ENCODE assay signal across 17 mouse cellular contexts in genomic region chr15:79899828-79900510, GRCm38 (mm10). TPM values are rescaled to one million over a fixed set of nuclear protein-coding genes. Genes with fewer than 3 reads are reported as not detected.
DNase-seq lines count a peak whose midpoint lies in the region; ATAC-seq lines count a peak whose summit lies in the region.
"Had no signal": no experiment of that assay in that cellular context is flagged by ENCODE, and none has a peak within 500 bp of the region (broad histone marks: within the 10 kb centered on the region; RNA-seq: fewer than 3 reads in every experiment).

No protein-coding gene starts in this region.

- no peak overlapping the region for H3K4me2 ChIP-seq in liver, embryonic 15.5 days
- H3K4me2 ChIP-seq in midbrain, embryonic 11.5 days: no peak overlapping the region

- ATAC-seq in liver, embryonic 15.5 days (ENCODE audit: insufficient read depth): no peak
- no peak for ATAC-seq in midbrain, embryonic 11.5 days (ENCODE audit: low FRiP score)
- ATAC-seq: forebrain, embryonic 16.5 days; hindbrain, embryonic 16.5 days; midbrain, embryonic 16.5 days had no signal

- H3K9ac ChIP-seq in liver, embryonic 15.5 days: no peak overlapping the region
- H3K9ac ChIP-seq in midbrain, embryonic 11.5 days (ENCODE audit: low read length): no peak overlapping the region
- H3K9ac ChIP-seq: liver, embryonic 14.5 days had no signal

- peaks cover 72% of the 10 kb centered on the region for H3K36me3 ChIP-seq in liver, embryonic 15.5 days (replicated peaks)
- H3K36me3 ChIP-seq in midbrain, embryonic 11.5 days (ENCODE audit: control insufficient read depth, insufficient read depth, low read length): no peaks in the 10 kb centered on the region
- 0 out of 2 replicates have a peak, but pooled peaks cover 5% of the 10 kb centered on the region for H3K36me3 ChIP-seq in heart, embryonic 10.5 days

- 71% methylated on average over 6 of the region's 6 CpGs for WGBS in liver, embryonic 15.5 days (ENCODE audit: insufficient replicate concordance)
- 87% methylated on average over 6 of the region's 6 CpGs for WGBS in midbrain, embryonic 11.5 days
- 74% methylated on average over 6 of the region's 6 CpGs for WGBS in heart, embryonic 10.5 days

- H3K9me3 ChIP-seq in liver, embryonic 15.5 days (replicated peaks): no peaks in the 10 kb centered on the region
- H3K9me3 ChIP-seq in midbrain, embryonic 11.5 days (ENCODE audit: control insufficient read depth, low read length): no peaks in the 10 kb centered on the region
- H3K9me3 ChIP-seq in heart, embryonic 10.5 days: no peaks in the 10 kb centered on the region

- H3K27me3 ChIP-seq in liver, embryonic 15.5 days: no peaks in the 10 kb centered on the region
- H3K27me3 ChIP-seq in midbrain, embryonic 11.5 days (ENCODE audit: control insufficient read depth, insufficient read depth, low read length): no peaks in the 10 kb centered on the region
- 0 out of 2 replicates have a peak, but pooled peaks cover 10% of the 10 kb centered on the region for H3K27me3 ChIP-seq in heart, embryonic 10.5 days (ENCODE audit: insufficient read depth, poor library complexity, severe bottlenecking)

- H3K4me1 ChIP-seq in liver, embryonic 15.5 days (replicated peaks): peaks cover 19% of the 10 kb centered on the region
- no peaks in the 10 kb centered on the region for H3K4me1 ChIP-seq in midbrain, embryonic 11.5 days (ENCODE audit: control insufficient read depth, insufficient read depth, low read length)
- H3K4me1 ChIP-seq in heart, embryonic 10.5 days: peaks cover 7% of the 10 kb centered on the region; the same call in 1 of the 2 replicates

- peak; percentile 51 for DNase-seq in adrenal gland, adult 2 months
- DNase-seq in adrenal gland, postnatal 25 days: no peak
- DNase-seq in urinary bladder, postnatal 14 days (ENCODE audit: low spot score): peak; percentile 57
- no peak for DNase-seq in urinary bladder, adult 2 months (ENCODE audit: low spot score)
- DNase-seq in embryo, embryonic 10.5 days (ENCODE audit: low spot score): no peak
- no peak for DNase-seq in midbrain, embryonic 11.5 days (ENCODE audit: low spot score, missing footprints)
- DNase-seq in heart, embryonic 10.5 days (ENCODE audit: low spot score): no peak
- DNase-seq: cerebellum, adult 9-11 months; kidney, postnatal 25 days; right cerebral cortex, adult 18-20 months had no signal

- H3K27ac ChIP-seq in liver, embryonic 15.5 days (replicated peaks): 0 out of 2 replicates have a peak overlapping the region, but pooled peaks have one; percentile 29
- H3K27ac ChIP-seq in midbrain, embryonic 11.5 days (ENCODE audit: low read depth, low read length): no peak overlapping the region
- no peak overlapping the region for H3K27ac ChIP-seq in heart, embryonic 10.5 days
- H3K27ac ChIP-seq: left cerebral cortex, adult 2 months; liver, embryonic 14.5 days; macrophage had no signal

- no peak overlapping the region for H3K4me3 ChIP-seq in liver, embryonic 15.5 days (replicated peaks)
- no peak overlapping the region for H3K4me3 ChIP-seq in midbrain, embryonic 11.5 days (ENCODE audit: low read depth, low read length)
- H3K4me3 ChIP-seq in heart, embryonic 10.5 days: no peak overlapping the region
- H3K4me3 ChIP-seq: left cerebral cortex, adult 2 months had no signal

RNA-seq across cellular contexts. Expression of gene Apobec3, which starts 8.5 kb away (rescaled TPM):
- 10 to 100 TPM; 13.1 to 16.5 TPM for total RNA-seq in adrenal gland, adult 2 months (2021)
- 5.2 and 6.7 TPM in 2 replicates for polyA plus RNA-seq in adrenal gland, adult 2 months (2012; rRNA removed)
- total RNA-seq in adrenal gland, postnatal 25 days (2021): 17.5 and 25.0 TPM in 2 replicates
- polyA plus RNA-seq in urinary bladder, adult 2 months (2012; rRNA removed): 59.2 and 62.1 TPM in 2 replicates
- 33.5 and 34.5 TPM in 2 replicates for polyA plus RNA-seq in liver, embryonic 15.5 days (2015; fragmentation: Nextera tagmentation; extraction: Ambion mirVana)
- polyA plus RNA-seq in midbrain, embryonic 11.5 days (2014; fragmentation: Nextera tagmentation; extraction: Ambion mirVana): 5.5 and 6.0 TPM in 2 replicates
- polyA plus RNA-seq in heart, embryonic 10.5 days (2016; fragmentation: Nextera tagmentation; extraction: Ambion mirVana): 9.5 and 10.2 TPM in 2 replicates

Comparison
In these comparisons a context has a peak if more than half of its experiments do, and no peak if none do; other contexts are left out.
1. DNase-seq: peak in adrenal gland, adult 2 months (single experiment) and urinary bladder, postnatal 14 days (single experiment); none in adrenal gland, postnatal 25 days (single experiment), urinary bladder, adult 2 months (single experiment), embryo, embryonic 10.5 days (single experiment), midbrain, embryonic 11.5 days (single experiment) and heart, embryonic 10.5 days (single experiment).